Mouse (Mus musculus): Measurements from ENCODE around the gene Hoxa9. TPM values are rescaled to one million over a fixed set of nuclear protein-coding genes. Genes with fewer than 3 reads are reported as not detected.
A peak's percentile ranks its signal among the peaks of the same experiment; 100 is the strongest.

Hoxa9 gene
- polyA plus RNA-seq, 1 experiment from 2014 or later: 57.3 TPM

DNA sequence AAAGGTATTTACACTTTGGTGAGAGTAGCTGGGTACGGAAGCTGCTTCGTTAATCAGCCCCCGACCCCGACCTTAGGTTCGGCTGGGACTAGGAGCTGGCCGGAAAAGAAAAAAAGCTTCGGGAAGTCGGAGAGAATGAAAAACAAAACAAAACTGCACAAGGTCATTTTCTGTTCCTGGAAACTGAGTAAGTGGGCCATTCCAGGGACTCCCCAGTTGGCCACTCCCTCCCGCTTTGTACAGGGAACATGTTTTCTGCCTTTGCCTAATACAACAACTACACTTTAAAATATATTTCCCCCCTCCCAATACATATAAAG is 35.7 kb upstream of the Hoxa9 start:
- no peak overlapping the region for H3K9ac ChIP-seq (ENCODE audit: low read depth, low read length)
- H3K27me3 ChIP-seq (ENCODE audit: insufficient read depth, low read length): peaks cover 94% of the 10 kb centered on the region
- no peaks in the 10 kb centered on the region for H3K9me3 ChIP-seq (replicated peaks; ENCODE audit: low read length)
- no peaks in the 10 kb centered on the region for H3K36me3 ChIP-seq (ENCODE audit: insufficient read depth, low read length)
- H3K27ac ChIP-seq: no peak overlapping the region
- ATAC-seq (replicated peaks; ENCODE audit: low FRiP score, low read depth): no peak
- no peak overlapping the region for H3K4me2 ChIP-seq (ENCODE audit: low read length)
- DNase-seq (ENCODE audit: low spot score): no peak
- no peaks in the 10 kb centered on the region for H3K4me1 ChIP-seq (replicated peaks; ENCODE audit: insufficient read depth, low read length)
- WGBS: under 1% methylated on average over 9 of the region's 9 CpGs
- H3K4me3 ChIP-seq (replicated peaks; ENCODE audit: low read depth, low read length): no peak overlapping the region
- no peak for TF ChIP-seq CTCF (IDR thresholded peaks at IDR 0.05; ENCODE audit: low read depth)

DNA sequence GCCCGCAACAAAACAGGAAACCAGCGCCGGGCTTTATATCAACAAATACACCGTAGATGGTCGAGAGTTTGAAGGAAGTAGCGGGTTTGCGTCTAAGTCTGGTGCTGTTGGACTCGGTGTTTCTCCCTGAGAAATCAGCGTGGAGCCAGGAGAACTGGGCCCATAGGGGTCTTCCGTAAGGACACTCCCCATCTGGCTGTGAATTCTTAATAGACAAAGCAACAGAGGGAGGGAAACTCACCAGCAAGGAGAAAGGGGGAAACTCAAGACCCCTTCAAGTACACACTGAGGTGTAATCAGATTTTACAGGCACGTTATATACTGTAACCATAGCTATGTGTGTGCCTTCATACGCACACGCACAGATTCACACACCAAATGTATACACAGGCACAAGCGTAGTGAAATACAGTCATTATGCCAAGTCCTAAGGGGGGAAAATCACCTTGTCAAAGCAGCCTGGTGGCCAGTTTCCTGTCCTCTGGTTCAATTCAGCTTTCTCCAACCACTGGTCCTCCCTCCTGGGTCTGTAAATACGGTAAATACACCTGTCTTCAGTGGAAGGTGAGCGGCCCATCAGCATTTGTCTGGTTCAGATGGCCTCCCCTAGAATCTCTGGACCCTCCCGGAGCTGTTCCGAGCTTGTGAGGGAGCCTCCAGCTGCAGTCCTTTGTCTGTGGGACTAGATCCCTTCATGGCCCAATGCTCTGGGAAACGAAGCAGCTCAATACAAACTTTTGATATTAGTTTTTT is 35.2 kb upstream of the Hoxa9 start:
- H3K27ac ChIP-seq: no peak overlapping the region
- WGBS: 6% methylated on average over 19 of the region's 19 CpGs
- H3K9me3 ChIP-seq (replicated peaks; ENCODE audit: low read length): no peaks in the 10 kb centered on the region
- no peak for ATAC-seq (replicated peaks; ENCODE audit: low FRiP score, low read depth)
- H3K4me3 ChIP-seq (replicated peaks; ENCODE audit: low read depth, low read length): no peak overlapping the region
- H3K36me3 ChIP-seq (ENCODE audit: insufficient read depth, low read length): no peaks in the 10 kb centered on the region
- H3K27me3 ChIP-seq (ENCODE audit: insufficient read depth, low read length): peaks cover 92% of the 10 kb centered on the region
- TF ChIP-seq CTCF (IDR thresholded peaks at IDR 0.05; ENCODE audit: low read depth): no peak
- H3K4me2 ChIP-seq (ENCODE audit: low read length): no peak overlapping the region
- H3K9ac ChIP-seq (ENCODE audit: low read depth, low read length): no peak overlapping the region
- DNase-seq (ENCODE audit: low spot score): peak; percentile 37
- no peaks in the 10 kb centered on the region for H3K4me1 ChIP-seq (replicated peaks; ENCODE audit: insufficient read depth, low read length)

DNA sequence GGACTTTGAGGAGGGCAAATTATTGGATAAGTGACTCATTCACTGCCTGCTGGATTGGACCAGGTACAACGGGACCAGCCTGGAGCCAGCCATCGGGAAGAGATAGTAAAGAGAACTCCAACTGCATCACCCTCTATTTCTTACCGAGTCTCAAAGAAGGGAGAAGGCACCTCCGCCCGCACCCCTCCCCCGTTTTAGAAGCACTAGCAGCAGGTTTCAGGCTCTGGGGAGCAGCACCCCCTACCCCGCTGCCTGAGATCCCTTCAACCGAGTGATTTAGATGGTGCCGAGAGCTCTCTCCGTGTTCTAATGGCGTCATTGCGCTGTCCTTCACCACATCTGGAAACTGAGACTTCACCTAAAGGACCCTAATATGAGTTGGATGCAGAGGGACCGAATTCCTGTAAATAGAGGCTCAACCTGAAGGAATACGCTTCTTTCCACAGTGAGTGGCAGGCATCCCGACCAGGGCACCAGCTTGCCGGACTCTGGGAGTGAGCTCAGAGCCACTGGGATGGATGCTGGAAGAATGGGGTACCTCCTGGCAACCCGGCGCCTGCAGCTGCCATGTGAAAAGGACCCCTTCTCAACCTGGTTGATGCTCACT is 34.5 kb upstream of the Hoxa9 start:
- no peak for ATAC-seq (replicated peaks; ENCODE audit: low FRiP score, low read depth)
- DNase-seq (ENCODE audit: low spot score): no peak

GRCm38 (mm10) chr6:52264106-52264790 is 33.4 kb upstream of the Hoxa9 start:
- DNase-seq (ENCODE audit: low spot score) (peak; percentile 7), ATAC-seq (replicated peaks; ENCODE audit: low FRiP score, low read depth) (no peak)
- H3K9ac ChIP-seq (ENCODE audit: low read depth, low read length): no peak overlapping the region
- TF ChIP-seq CTCF (IDR thresholded peaks at IDR 0.05; ENCODE audit: low read depth): no peak
- H3K4me2 ChIP-seq (ENCODE audit: low read length): no peak overlapping the region
- H3K4me3 ChIP-seq (replicated peaks; ENCODE audit: low read depth, low read length): no peak overlapping the region
- no peaks in the 10 kb centered on the region for H3K9me3 ChIP-seq (replicated peaks; ENCODE audit: low read length)
- no peak overlapping the region for H3K27ac ChIP-seq
- H3K27me3 ChIP-seq (ENCODE audit: insufficient read depth, low read length): peaks cover 81% of the 10 kb centered on the region
- no peaks in the 10 kb centered on the region; the same call in 1 of the 2 replicates for H3K4me1 ChIP-seq (replicated peaks; ENCODE audit: insufficient read depth, low read length)
- WGBS: 9% methylated on average over 5 of the region's 5 CpGs
- H3K36me3 ChIP-seq (ENCODE audit: insufficient read depth, low read length): no peaks in the 10 kb centered on the region

More for the DNA sequence above, 34.5 kb upstream of the Hoxa9 start:
- Histone ChIP-seq H3K27me3 (ENCODE audit: insufficient read depth, low read length) (peaks cover 88% of the 10 kb centered on the region), H3K4me2 (ENCODE audit: low read length) (no peak overlapping the region), H3K9ac (ENCODE audit: low read depth, low read length) (no peak overlapping the region), H3K4me1 (replicated peaks; ENCODE audit: insufficient read depth, low read length) (no peaks in the 10 kb centered on the region; the same call in 1 of the 2 replicates), H3K4me3 (replicated peaks; ENCODE audit: low read depth, low read length) (no peak overlapping the region), H3K9me3 (replicated peaks; ENCODE audit: low read length) (no peaks in the 10 kb centered on the region), H3K36me3 (ENCODE audit: insufficient read depth, low read length) (no peaks in the 10 kb centered on the region), H3K27ac (no peak overlapping the region)
- TF ChIP-seq CTCF (IDR thresholded peaks at IDR 0.05; ENCODE audit: low read depth): no peak
- WGBS: 6% methylated on average over 18 of the region's 18 CpGs

DNA sequence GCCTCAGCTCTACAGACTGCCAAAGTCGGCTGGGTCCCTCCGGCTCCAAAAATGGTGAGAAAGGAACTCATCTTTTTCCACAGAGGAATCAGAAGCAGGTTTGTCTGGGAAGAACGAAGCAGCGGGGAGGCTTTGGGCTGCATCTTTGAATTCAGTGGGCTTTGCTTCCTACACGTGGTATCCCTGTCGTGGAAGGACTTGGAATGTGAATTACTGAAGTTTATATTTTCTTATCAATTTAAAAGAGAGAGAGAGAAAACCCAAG is 32.4 kb upstream of the Hoxa9 start:
- ATAC-seq (replicated peaks; ENCODE audit: low FRiP score, low read depth): no peak
- 5% methylated on average over 6 of the region's 6 CpGs for WGBS
- peak; percentile 3 for DNase-seq (ENCODE audit: low spot score)

DNA sequence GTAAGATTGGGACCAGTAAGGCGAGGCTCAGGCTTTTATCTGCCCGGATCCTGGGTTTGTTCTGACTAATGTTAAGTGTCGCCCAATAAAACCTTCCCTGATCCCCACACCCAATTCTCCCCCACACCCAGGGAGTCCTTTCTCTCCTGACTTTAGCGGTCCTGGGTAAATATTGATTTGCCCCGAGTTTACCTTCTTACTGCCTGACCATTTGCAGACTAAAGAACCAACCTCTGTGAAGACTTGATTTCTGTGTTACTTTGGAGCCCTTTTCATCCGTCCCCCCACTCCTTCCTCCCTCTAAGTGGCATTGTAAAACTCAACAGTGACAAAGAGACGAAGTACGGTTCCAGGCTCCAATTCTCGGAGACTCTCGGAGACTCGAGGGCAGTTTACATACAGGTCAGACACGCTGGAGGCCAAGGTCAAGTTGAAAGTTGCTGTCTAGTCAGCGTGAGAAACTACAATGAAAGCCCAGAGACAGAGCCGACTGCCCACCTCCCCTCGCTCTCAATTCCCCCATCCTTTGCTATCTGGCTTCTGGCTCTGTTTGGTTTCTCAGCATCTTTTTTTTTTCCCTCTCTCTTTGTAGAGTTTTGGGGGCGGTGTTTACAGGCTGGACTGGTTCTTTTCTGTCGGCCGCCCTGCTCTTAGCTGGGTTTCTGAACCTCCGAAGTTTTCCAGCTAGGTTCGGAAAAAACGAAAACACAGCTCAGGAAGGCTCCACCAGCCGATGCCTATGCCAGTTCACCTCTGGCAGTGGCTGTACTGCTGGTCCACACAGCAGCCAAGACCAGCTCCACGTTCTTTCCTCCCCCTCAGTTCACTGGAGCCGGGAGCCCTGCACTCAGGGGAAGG is 31.8 kb upstream of the Hoxa9 start:
- 4% methylated on average over 24 of the region's 24 CpGs for WGBS
- no peak overlapping the region for H3K27ac ChIP-seq
- ATAC-seq (replicated peaks; ENCODE audit: low FRiP score, low read depth): no peak
- no peaks in the 10 kb centered on the region for H3K9me3 ChIP-seq (replicated peaks; ENCODE audit: low read length)
- H3K4me3 ChIP-seq (replicated peaks; ENCODE audit: low read depth, low read length): no peak overlapping the region
- no peak for TF ChIP-seq CTCF (IDR thresholded peaks at IDR 0.05; ENCODE audit: low read depth)
- H3K9ac ChIP-seq (ENCODE audit: low read depth, low read length): no peak overlapping the region
- no peaks in the 10 kb centered on the region for H3K36me3 ChIP-seq (ENCODE audit: insufficient read depth, low read length)
- H3K4me1 ChIP-seq (replicated peaks; ENCODE audit: insufficient read depth, low read length): no peaks in the 10 kb centered on the region; the same call in 1 of the 2 replicates
- H3K27me3 ChIP-seq (ENCODE audit: insufficient read depth, low read length): peaks cover 78% of the 10 kb centered on the region
- peak; percentile 8 for DNase-seq (ENCODE audit: low spot score)
- H3K4me2 ChIP-seq (ENCODE audit: low read length): no peak overlapping the region

More for the DNA sequence above, 32.4 kb upstream of the Hoxa9 start:
- H3K9me3 ChIP-seq (replicated peaks; ENCODE audit: low read length): no peaks in the 10 kb centered on the region
- no peaks in the 10 kb centered on the region; the same call in 1 of the 2 replicates for H3K4me1 ChIP-seq (replicated peaks; ENCODE audit: insufficient read depth, low read length)
- no peak overlapping the region for H3K9ac ChIP-seq (ENCODE audit: low read depth, low read length)
- no peak overlapping the region for H3K4me3 ChIP-seq (replicated peaks; ENCODE audit: low read depth, low read length)
- H3K4me2 ChIP-seq (ENCODE audit: low read length): no peak overlapping the region
- peaks cover 80% of the 10 kb centered on the region for H3K27me3 ChIP-seq (ENCODE audit: insufficient read depth, low read length)
- no peak overlapping the region for H3K27ac ChIP-seq
- H3K36me3 ChIP-seq (ENCODE audit: insufficient read depth, low read length): no peaks in the 10 kb centered on the region
- no peak for TF ChIP-seq CTCF (IDR thresholded peaks at IDR 0.05; ENCODE audit: low read depth)
